Mouse (Mus musculus): ENCODE data around the gene Castor1. TPM values are rescaled to one million over a fixed set of nuclear protein-coding genes. Genes with fewer than 3 reads are reported as not detected.

Gene Castor1
- total RNA-seq, 2 experiments from 2014 or later, result 3.8 to 7.4 TPM

Other genes with a start within 250 kb of the Castor1 start
- not detected for gene 4930556J24Rik, start 241.4 kb upstream of the Castor1 start, total RNA-seq (2021)
- gene Gal3st1, start 234.6 kb upstream of the Castor1 start, total RNA-seq (2021), result under 1 TPM; 0.17 to 0.31 TPM
- under 1 TPM; 0.17 to 0.34 TPM for gene Sec14l4, start 186.8 kb upstream of the Castor1 start, total RNA-seq (2021)
- gene Sec14l3, start 153.4 kb upstream of the Castor1 start, total RNA-seq (2021), result not detected
- 100 to 1,000 TPM; 142 to 144 TPM for gene Mtfp1, start 122.8 kb upstream of the Castor1 start, total RNA-seq (2021)
- 1 to 10 TPM in 1 of 2 experiments, under 1 TPM in 1; 0.73 to 1.1 TPM for gene Sec14l2, start 94.8 kb upstream of the Castor1 start, total RNA-seq (2021)
- 10 to 100 TPM; 13.2 to 13.8 TPM for gene Rnf215, start 83.0 kb upstream of the Castor1 start, total RNA-seq (2021)
- 1 to 10 TPM; 5.0 to 5.3 TPM for gene Ccdc157, start 57.9 kb upstream of the Castor1 start, total RNA-seq (2021)
- 10 to 100 TPM; 40.0 to 43.9 TPM for gene Sf3a1, start 57.9 kb upstream of the Castor1 start, total RNA-seq (2021)
- 10 to 100 TPM in 1 of 2 experiments, 1 to 10 TPM in 1; 9.3 to 10.9 TPM for gene Tbc1d10a, start 31.4 kb upstream of the Castor1 start, total RNA-seq (2021)
- gene Osm, start 18.2 kb downstream of the Castor1 start, total RNA-seq (2021), result not detected
- under 1 TPM; 0.17 to 0.55 TPM for gene Lif, start 39.3 kb downstream of the Castor1 start, total RNA-seq (2021)
- not detected for gene Hormad2, start 222.9 kb downstream of the Castor1 start, total RNA-seq (2021)